Mouse (Mus musculus): ENCODE measurements around the gene Birc5. TPM values are rescaled to one million over a fixed set of nuclear protein-coding genes. Genes with fewer than 3 reads are reported as not detected.

The Birc5 gene
- polyA plus RNA-seq, 1 experiment = 230 TPM

DNA sequence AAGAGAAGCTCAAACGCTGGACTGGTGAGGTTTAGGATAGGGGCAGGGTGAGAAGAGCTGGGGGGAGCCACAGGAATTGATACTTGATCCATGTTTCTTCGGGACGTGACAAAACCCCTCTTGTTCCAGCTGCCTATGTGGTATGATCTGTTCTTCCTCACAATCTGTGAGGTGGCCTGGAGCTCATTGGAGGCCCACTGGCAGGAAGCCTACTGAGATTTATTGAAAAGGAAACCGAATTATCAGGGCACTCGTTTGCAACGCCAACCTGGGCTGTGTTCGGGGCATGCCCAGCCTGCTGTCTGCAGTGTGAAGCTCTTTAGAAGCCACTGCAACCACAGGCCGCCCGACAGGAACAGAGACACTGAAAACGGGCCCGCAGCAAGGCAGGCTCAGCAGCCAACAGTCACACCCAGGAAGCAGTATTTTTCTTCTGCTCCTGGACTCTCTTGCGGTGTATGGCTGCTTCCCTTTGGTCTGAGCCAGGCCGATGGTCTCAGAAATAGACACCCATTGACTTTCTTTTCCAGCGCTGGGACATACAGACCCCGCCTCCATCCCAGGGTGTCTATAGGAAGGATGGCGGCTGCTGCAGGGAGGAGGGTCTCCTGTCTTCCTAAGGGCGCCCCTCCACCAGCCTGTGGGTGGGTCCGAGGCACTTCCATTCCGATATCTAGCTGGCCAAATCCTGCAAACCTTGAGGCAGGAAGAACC, 623 bp upstream of the Birc5 start:
- H3K79me3 ChIP-seq (ENCODE audit: low read depth) = peaks cover 46% of the 10 kb centered on the region
- TF ChIP-seq CTCF (IDR thresholded peaks at IDR 0.05; ENCODE audit: control insufficient read depth, insufficient read depth, insufficient read length) (no peak), FOSL1 (IDR thresholded peaks at IDR 0.05; ENCODE audit: insufficient read depth, low read length, poor library complexity, severe bottlenecking) (no peak), USF1 (IDR thresholded peaks at IDR 0.05; ENCODE audit: low read depth) (no peak), MAX (IDR thresholded peaks at IDR 0.05) (no peak), MYOD1 (IDR thresholded peaks at IDR 0.05; ENCODE audit: control insufficient read depth, insufficient read length, low read depth) (no peak), MYOG (IDR thresholded peaks at IDR 0.05; ENCODE audit: control insufficient read depth, extremely low read depth, insufficient read length) (no peak), CEBPB (IDR thresholded peaks at IDR 0.05; ENCODE audit: low read depth) (no peak)
- no peaks in the 10 kb centered on the region for H3K27me3 ChIP-seq (ENCODE audit: control insufficient read depth, insufficient read depth, insufficient read length)
- peaks cover 33% of the 10 kb centered on the region for H3K36me3 ChIP-seq (ENCODE audit: control insufficient read depth, insufficient read depth)
- peak overlapping the region; percentile 85 for H3ac ChIP-seq (ENCODE audit: control insufficient read depth, insufficient read length, low read depth)
- peaks cover 56% of the 10 kb centered on the region for H3K79me2 ChIP-seq (ENCODE audit: control insufficient read depth, insufficient read depth)
- H3K4me3 ChIP-seq (ENCODE audit: insufficient read depth, poor library complexity, severe bottlenecking) = peak overlapping the region; percentile 98

DNA sequence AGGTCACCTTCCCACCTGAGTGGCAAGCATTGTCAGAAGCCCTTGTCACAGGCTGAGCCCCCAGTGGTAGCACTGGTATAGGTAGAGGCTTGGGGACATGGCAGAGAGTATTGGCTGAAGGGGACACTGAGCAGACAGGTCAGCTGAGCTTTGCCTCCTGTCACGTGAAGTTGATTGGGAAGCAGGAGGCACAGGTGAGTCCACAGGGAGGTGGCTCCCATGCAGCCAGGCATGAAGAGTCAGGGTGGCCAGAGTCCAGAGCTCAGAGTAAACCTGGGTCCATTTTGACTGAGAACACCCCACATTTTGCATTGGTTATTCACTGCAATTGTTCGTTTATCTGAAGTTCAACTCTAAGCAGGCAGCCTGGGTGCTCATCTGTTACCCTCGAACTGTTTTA, 3.8 kb downstream of the Birc5 start:
- Histone ChIP-seq H3K4me3 (ENCODE audit: insufficient read depth, poor library complexity, severe bottlenecking) (no peak overlapping the region), H3ac (ENCODE audit: control insufficient read depth, insufficient read length, low read depth) (no peak overlapping the region), H3K36me3 (ENCODE audit: control insufficient read depth, insufficient read depth) (peaks cover 74% of the 10 kb centered on the region), H3K79me3 (ENCODE audit: low read depth) (peaks cover 53% of the 10 kb centered on the region), H3K79me2 (ENCODE audit: control insufficient read depth, insufficient read depth) (peaks cover 73% of the 10 kb centered on the region), H3K27me3 (ENCODE audit: control insufficient read depth, insufficient read depth, insufficient read length) (no peaks in the 10 kb centered on the region)
- TF ChIP-seq FOSL1 (IDR thresholded peaks at IDR 0.05; ENCODE audit: insufficient read depth, low read length, poor library complexity, severe bottlenecking) = no peak
- TF ChIP-seq CTCF (IDR thresholded peaks at IDR 0.05; ENCODE audit: control insufficient read depth, insufficient read depth, insufficient read length) = no peak
- no peak for TF ChIP-seq MYOD1 (IDR thresholded peaks at IDR 0.05; ENCODE audit: control insufficient read depth, insufficient read length, low read depth)
- no peak for TF ChIP-seq MYOG (IDR thresholded peaks at IDR 0.05; ENCODE audit: control insufficient read depth, extremely low read depth, insufficient read length)
- no peak for TF ChIP-seq MAX (IDR thresholded peaks at IDR 0.05)
- TF ChIP-seq CEBPB (IDR thresholded peaks at IDR 0.05; ENCODE audit: low read depth) = no peak
- TF ChIP-seq USF1 (IDR thresholded peaks at IDR 0.05; ENCODE audit: low read depth) = no peak

DNA sequence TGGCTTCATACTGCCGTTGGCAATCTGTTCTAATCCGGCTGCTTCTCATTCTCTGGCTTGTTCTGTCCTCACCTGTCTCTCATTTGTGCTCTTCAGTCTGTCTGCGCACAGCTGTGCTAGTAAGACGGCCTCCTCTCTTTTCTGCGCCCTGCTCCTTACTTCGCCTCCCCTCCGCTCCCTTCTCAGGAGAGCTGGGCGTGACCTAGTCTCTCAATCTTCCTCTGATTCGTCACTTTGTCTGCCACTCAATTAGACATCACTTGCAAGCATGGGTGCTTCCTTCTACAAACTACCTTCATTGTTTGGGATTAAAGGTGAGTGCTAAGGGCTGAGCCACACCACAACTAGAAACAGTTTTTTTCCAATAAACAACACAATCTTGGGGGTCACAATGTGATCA, 5.2 kb downstream of the Birc5 start:
- H3K79me3 ChIP-seq (ENCODE audit: low read depth) = peaks cover 52% of the 10 kb centered on the region
- peaks cover 60% of the 10 kb centered on the region for H3K79me2 ChIP-seq (ENCODE audit: control insufficient read depth, insufficient read depth)
- H3K27me3 ChIP-seq (ENCODE audit: control insufficient read depth, insufficient read depth, insufficient read length) = no peaks in the 10 kb centered on the region
- no peak overlapping the region for H3ac ChIP-seq (ENCODE audit: control insufficient read depth, insufficient read length, low read depth)
- TF ChIP-seq CTCF (IDR thresholded peaks at IDR 0.05; ENCODE audit: control insufficient read depth, insufficient read depth, insufficient read length) (no peak), MYOG (IDR thresholded peaks at IDR 0.05; ENCODE audit: control insufficient read depth, extremely low read depth, insufficient read length) (no peak), MAX (IDR thresholded peaks at IDR 0.05) (no peak), CEBPB (IDR thresholded peaks at IDR 0.05; ENCODE audit: low read depth) (no peak), USF1 (IDR thresholded peaks at IDR 0.05; ENCODE audit: low read depth) (no peak), FOSL1 (IDR thresholded peaks at IDR 0.05; ENCODE audit: insufficient read depth, low read length, poor library complexity, severe bottlenecking) (no peak), MYOD1 (IDR thresholded peaks at IDR 0.05; ENCODE audit: control insufficient read depth, insufficient read length, low read depth) (no peak)
- H3K4me3 ChIP-seq (ENCODE audit: insufficient read depth, poor library complexity, severe bottlenecking) = no peak overlapping the region
- H3K36me3 ChIP-seq (ENCODE audit: control insufficient read depth, insufficient read depth) = peaks cover 74% of the 10 kb centered on the region

DNA sequence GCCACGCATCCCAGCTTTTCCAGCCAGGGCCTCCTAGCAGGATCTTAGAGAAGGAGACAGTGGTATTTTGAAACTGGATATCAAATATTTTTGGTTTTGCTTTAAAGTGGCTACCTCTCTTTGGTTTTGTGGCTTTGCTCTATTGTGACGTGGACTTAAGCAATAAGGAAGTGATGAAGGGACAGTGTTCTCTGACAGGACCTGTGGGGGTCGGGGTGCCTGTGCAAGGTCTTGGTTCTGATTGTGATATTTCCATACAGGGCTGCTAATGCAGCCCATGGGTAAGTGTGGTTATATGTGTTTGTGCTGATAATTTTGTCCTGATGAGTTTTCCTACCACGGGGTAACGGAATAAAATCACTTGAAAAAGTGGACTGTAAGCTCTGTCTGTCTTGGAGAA, 6.3 kb downstream of the Birc5 start:
- peaks cover 72% of the 10 kb centered on the region for H3K36me3 ChIP-seq (ENCODE audit: control insufficient read depth, insufficient read depth)

DNA sequence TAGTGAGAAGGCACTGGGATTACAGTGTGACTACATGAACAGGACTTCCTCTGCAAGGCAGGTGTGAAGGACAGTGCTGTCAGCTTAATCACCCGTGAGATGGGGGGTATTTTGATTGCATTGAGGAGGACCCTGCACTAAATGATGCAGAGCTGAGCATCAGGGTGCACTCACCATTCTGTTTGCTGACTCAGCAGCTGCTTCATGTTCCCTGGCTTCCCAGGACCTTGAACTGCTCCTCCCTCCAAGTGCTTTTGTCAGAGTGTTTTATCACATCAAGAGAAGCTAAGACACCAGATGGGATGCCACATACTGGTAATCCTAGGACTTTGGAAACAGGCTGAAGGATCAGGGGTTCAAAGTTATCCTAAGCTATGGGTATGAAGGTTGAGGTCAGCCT, 6.9 kb downstream of the Birc5 start:
- Histone ChIP-seq H3ac (ENCODE audit: control insufficient read depth, insufficient read length, low read depth) (no peak overlapping the region), H3K4me3 (ENCODE audit: insufficient read depth, poor library complexity, severe bottlenecking) (no peak overlapping the region), H3K79me3 (ENCODE audit: low read depth) (peaks cover 36% of the 10 kb centered on the region), H3K36me3 (ENCODE audit: control insufficient read depth, insufficient read depth) (peaks cover 65% of the 10 kb centered on the region), H3K79me2 (ENCODE audit: control insufficient read depth, insufficient read depth) (peaks cover 43% of the 10 kb centered on the region), H3K27me3 (ENCODE audit: control insufficient read depth, insufficient read depth, insufficient read length) (no peaks in the 10 kb centered on the region)
- TF ChIP-seq USF1 (IDR thresholded peaks at IDR 0.05; ENCODE audit: low read depth) (no peak), MYOD1 (IDR thresholded peaks at IDR 0.05; ENCODE audit: control insufficient read depth, insufficient read length, low read depth) (no peak), CTCF (IDR thresholded peaks at IDR 0.05; ENCODE audit: control insufficient read depth, insufficient read depth, insufficient read length) (no peak)

More for the DNA sequence above, 6.3 kb downstream of the Birc5 start:
- no peak for TF ChIP-seq FOSL1 (IDR thresholded peaks at IDR 0.05; ENCODE audit: insufficient read depth, low read length, poor library complexity, severe bottlenecking)
- no peak overlapping the region for H3K4me3 ChIP-seq (ENCODE audit: insufficient read depth, poor library complexity, severe bottlenecking)
- H3K79me3 ChIP-seq (ENCODE audit: low read depth) = peaks cover 41% of the 10 kb centered on the region
- peaks cover 49% of the 10 kb centered on the region for H3K79me2 ChIP-seq (ENCODE audit: control insufficient read depth, insufficient read depth)
- no peak overlapping the region for H3ac ChIP-seq (ENCODE audit: control insufficient read depth, insufficient read length, low read depth)
- no peaks in the 10 kb centered on the region for H3K27me3 ChIP-seq (ENCODE audit: control insufficient read depth, insufficient read depth, insufficient read length)

DNA sequence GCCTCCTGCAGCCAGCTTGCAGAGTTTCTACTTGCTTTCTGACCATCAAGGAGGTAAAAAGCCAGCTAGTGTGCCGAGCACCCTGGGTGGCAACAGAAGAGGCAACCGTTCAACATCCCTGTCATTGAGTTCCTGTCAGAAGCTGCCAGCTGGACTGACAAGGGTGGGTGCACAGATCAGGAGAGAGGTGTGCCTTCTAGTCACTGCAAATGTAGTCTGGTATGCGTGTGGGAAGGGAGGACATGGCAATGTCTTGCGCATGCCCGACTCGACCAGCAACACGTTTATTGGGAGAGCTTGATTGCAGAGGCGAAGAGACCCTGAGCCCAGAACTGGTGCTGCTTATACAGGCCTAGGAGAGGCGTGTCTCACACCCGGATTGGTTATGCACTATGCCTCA, 8.4 kb downstream of the Birc5 start:
- no peak overlapping the region for H3K4me3 ChIP-seq (ENCODE audit: insufficient read depth, poor library complexity, severe bottlenecking)
- H3ac ChIP-seq (ENCODE audit: control insufficient read depth, insufficient read length, low read depth) = no peak overlapping the region
- no peak for TF ChIP-seq CTCF (IDR thresholded peaks at IDR 0.05; ENCODE audit: control insufficient read depth, insufficient read depth, insufficient read length)
- H3K79me3 ChIP-seq (ENCODE audit: low read depth) = peaks cover 21% of the 10 kb centered on the region
- no peaks in the 10 kb centered on the region for H3K27me3 ChIP-seq (ENCODE audit: control insufficient read depth, insufficient read depth, insufficient read length)
- H3K36me3 ChIP-seq (ENCODE audit: control insufficient read depth, insufficient read depth) = peaks cover 51% of the 10 kb centered on the region
- H3K79me2 ChIP-seq (ENCODE audit: control insufficient read depth, insufficient read depth) = peaks cover 28% of the 10 kb centered on the region

Measured in C2C12 (cell line).